Mouse (Mus musculus) kidney, adult 9 months (tissue): ENCODE results near the gene Phykpl.
"Not testable (repeated sequence)": the region's sequence is repeated elsewhere in the genome, so short reads cannot be mapped to it uniquely, and the experiment has no call there.

Experiments used
- DNase-seq: peaks from one replicate; pipeline ENCODE4 v3.0.0; 2022

Phykpl gene

GRCm38 (mm10) chr11:51619409-51620060 is 35.0 kb downstream of the Phykpl start, which contains the start of gene Nhp2:
Gene Nhp2, plus strand, starts transcription at chr11:51619735.
- DNase-seq, result peak; percentile 100

GRCm38 (mm10) chr11:51620084-51620483 is 35.5 kb downstream of the Phykpl start:
- no peak for DNase-seq

DNA sequence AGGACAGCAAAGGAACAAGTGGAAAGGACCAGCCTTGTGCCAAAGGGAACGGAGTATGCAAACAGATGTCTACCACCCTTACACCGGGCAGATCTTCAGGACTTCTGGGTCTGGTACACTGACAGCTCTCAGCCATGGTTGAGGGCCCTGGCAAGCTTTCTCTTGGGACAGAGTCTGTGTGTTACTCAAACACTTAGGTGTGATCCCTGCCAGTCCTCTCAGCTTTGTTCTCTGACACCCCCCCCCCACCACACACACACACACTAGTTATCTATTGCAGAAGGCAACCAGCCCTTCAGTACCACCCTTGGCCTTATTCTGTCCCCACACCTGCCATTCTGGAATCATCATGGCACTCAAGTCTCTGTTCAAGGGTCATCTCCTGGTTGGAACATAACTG is 37.2 kb downstream of the Phykpl start:
- DNase-seq, result peak; percentile 68

DNA sequence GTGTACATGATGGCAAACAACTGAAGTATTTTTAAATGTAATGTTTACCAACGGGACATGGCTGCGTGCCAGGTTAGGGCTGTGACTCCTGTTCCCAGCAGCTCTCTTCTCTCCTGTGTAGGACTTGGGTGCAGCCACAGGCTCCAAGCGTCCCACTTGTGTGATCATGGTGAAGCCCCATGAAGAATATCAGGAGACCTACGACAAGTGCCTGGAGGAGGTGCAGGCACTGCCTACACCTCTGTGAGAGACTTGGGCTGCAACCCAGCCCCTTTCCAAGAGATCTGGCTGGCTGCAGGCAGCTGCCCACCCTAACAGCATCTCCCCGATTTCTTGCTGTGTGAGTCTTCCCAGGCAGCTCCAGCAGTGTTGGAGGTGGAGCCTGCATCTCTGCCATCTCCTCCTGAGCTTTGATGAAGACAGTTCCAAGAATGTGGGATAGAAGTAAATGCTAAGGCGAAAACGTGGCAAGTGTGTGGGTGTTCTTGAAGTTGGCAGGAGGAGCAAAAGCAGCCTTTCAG is 38.5 kb downstream of the Phykpl start:
- DNase-seq, result no peak

DNA sequence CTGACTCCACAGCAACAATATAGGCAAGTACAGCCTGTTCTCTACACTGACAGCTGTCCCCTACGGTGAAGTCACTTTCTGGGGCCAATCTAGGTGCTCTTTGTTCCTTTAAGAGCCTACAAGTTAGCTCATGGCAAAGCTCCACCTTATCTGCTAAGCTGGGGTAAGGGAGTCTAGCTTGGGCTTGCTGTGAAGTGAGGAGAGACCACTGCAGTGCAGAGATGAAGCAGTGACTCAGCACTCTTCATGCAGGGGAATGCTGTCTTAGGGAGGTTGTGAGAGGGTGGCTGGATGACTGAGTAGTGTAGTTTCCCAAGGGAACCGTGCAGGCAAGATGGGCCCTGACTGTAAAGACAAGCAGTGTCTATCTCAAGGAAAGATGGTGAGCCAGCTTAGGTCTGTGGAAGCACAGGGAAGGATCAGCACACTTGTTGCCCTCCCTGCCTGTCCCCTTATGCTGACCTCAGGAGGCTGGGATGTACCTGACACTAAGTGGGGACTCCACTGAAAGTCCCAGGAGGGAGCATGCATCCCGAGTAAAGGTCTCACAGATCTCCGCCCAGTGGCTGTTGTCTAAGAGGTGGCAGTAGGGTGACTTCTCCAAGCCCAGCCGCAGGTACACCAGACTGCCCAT is 40.7 kb downstream of the Phykpl start:
- no peak for DNase-seq

GRCm38 (mm10) chr11:51627425-51627824 is 42.9 kb downstream of the Phykpl start:
- no peak for DNase-seq

DNA sequence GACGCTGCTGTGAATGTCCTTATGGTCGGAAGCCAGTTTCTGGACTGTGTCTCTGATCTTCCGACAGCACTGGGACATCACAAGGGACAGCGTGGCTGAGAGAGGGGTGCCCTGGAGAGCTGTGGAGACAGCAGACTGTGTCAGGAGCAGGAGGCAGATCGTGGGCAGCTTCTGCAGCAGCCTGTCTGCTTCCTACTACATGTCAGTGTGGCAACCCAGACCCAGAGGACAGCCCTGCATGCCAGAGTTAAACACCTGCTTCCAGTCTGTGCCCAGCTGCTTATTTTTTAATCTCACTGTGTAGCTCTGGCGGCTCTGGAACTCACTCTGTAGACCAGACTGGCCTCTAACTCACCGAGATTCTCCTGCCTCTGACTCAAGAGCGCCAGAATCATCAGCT is 43.4 kb downstream of the Phykpl start:
- DNase-seq, result no peak

DNA sequence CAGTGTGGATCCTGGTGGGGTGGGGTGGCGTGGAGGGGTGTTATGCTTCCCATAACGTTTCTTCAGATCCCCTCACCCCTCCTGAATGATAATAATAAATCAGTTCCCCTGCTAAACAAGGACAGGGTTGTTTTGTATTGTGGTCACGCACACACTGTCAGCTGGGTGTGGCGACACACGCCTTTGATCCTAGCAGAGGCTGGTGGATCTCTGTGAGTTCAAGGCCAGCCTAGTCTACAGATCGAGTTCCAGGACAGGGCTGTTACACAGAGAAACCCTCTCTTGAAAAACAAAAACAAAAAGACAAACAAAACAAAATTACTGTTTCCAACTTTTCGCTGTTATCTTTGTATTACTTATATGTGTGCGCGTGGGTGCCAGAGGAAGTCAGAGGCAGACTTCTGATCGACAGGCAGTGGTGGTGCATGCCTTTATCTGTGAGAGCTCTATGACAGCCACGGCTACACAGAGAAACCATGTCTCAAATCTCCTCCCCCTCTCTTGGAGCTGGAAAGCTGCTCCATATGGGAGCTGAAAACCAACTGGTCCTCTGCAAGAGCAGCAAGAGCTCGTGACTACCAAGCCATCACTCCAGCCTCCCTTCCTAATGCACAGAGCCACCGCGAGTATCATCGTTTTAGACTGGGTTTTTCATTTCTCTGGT is 45.2 kb downstream of the Phykpl start:
- DNase-seq, result no peak

- DNase-seq, result peak; percentile 49
These were observed 47.7 kb downstream of the Phykpl start for GRCm38 (mm10) chr11:51632130-51632753.

- DNase-seq, result not testable (repeated sequence)
These were observed 48.6 kb downstream of the Phykpl start for GRCm38 (mm10) chr11:51633200-51633599.

- no peak for DNase-seq
These were observed 49.2 kb downstream of the Phykpl start for GRCm38 (mm10) chr11:51633721-51634120.

- DNase-seq, result no peak
These were observed 50.6 kb downstream of the Phykpl start for GRCm38 (mm10) chr11:51635127-51635524.

DNA sequence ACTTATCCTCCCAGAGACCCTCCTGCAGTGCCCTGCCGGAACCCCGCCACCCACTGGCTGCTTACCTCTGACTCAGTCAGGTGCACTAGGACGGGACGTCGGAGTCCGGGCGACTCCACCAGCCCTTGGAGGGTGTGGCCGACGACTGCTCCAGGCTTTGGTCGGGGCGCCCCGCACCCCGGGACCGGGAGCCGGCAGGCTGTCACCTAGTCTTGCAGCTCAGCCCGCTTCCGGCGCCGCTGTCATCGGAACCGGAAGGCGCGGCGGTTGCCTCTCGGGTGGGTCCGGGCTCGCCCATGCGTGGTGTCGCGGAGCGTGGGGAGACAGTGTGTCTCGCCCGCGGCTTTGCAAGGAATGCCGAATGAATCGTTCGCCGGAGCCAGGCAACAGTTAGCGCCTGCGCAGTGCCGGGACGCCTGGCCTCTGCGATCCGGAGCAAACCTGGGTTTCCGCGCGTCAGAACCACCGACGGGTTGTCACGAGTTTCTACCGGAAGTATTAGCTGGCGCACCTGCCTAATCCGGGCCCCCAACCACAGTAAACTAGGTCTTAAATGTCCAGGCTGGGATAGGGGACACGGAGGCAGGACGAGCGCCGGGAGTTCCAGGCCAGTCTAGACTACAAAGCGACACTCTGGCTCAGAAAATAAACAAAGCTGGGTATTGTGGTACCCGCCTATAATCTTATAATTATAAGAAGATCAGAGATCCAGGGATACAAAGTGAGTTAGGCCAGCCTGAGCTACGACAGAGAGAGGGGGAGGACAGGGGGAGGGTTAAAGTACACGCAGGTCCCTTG is 51.2 kb downstream of the Phykpl start, which contains the start of gene Rmnd5b:
Gene Rmnd5b, minus strand, starts transcription at position 372 of the 798 bp plus-strand sequence.
- peak; percentile 92 for DNase-seq

- DNase-seq, result peak; percentile 82
These were observed 51.7 kb downstream of the Phykpl start for GRCm38 (mm10) chr11:51636323-51636684.

- DNase-seq, result peak; percentile 39
These were observed 53.4 kb downstream of the Phykpl start for GRCm38 (mm10) chr11:51637971-51638414.

GRCm38 (mm10) chr11:51638497-51638896 is 53.9 kb downstream of the Phykpl start:
- no peak for DNase-seq

GRCm38 (mm10) chr11:51640748-51641147 is 56.2 kb downstream of the Phykpl start:
- DNase-seq, result no peak

GRCm38 (mm10) chr11:51643202-51643601 is 58.6 kb downstream of the Phykpl start:
- no peak for DNase-seq

GRCm38 (mm10) chr11:51643761-51644160 is 59.2 kb downstream of the Phykpl start:
- DNase-seq, result no peak

DNA sequence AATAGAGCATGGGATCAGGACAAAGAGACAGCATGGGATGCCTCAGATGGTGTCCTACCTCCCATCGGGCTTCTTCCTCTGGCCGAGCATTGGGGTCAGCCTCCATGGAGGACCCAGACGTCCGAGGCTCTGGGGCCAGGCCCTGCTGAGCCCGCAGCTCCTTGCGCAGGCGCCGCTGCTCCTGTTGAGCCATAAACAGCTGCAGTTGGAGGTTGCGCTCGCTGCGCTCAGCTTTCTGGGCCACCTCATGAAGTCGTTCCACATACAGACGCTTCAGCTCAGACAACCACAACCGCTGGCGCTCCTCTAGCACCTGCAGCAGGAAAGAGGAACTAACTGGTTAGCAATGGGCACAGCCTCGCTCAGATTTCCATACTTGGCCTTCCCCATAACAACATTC is 59.7 kb downstream of the Phykpl start:
- DNase-seq, result no peak

GRCm38 (mm10) chr11:51645293-51645692 is 60.7 kb downstream of the Phykpl start:
- no peak for DNase-seq

GRCm38 (mm10) chr11:51646245-51646644 is 61.7 kb downstream of the Phykpl start:
- DNase-seq, result no peak
